Mouse (Mus musculus) gonadal fat pad, adult 2 months (tissue): ENCODE measurements around the gene Pde4d. TPM values are rescaled to one million over a fixed set of nuclear protein-coding genes. Genes with fewer than 3 reads are reported as not detected.

ENCODE experiments used
- DNase-seq: peaks from one replicate; pipeline ENCODE4 v3.0.0-alpha.2; 2012; ENCODE audit warnings: low read depth
- polyA plus RNA-seq: library from polyadenylated mRNA; depleted of rRNA; stranded (reverse); fragments of >200 nt; gene quantifications from 2 replicates; pipeline ENCODE4 v1.2.3, GENCODE M21; 2012

Pde4d gene
- polyA plus RNA-seq, 1 experiment: 10.0 TPM

GRCm38 (mm10) chr13:108998739-108999138, 549.0 kb downstream of the Pde4d start:
- DNase-seq: no peak

- no peak for DNase-seq
Measured at GRCm38 (mm10) chr13:109024703-109025102, 575.0 kb downstream of the Pde4d start.

GRCm38 (mm10) chr13:109047126-109047525, 597.4 kb downstream of the Pde4d start:
- DNase-seq: no peak

GRCm38 (mm10) chr13:109052805-109053204, 603.1 kb downstream of the Pde4d start:
- no peak for DNase-seq

- DNase-seq: no peak
Measured at GRCm38 (mm10) chr13:109053242-109054018, 603.7 kb downstream of the Pde4d start.

- no peak for DNase-seq
Measured at GRCm38 (mm10) chr13:109058045-109058444, 608.3 kb downstream of the Pde4d start.

GRCm38 (mm10) chr13:109066581-109067159, 616.9 kb downstream of the Pde4d start:
- DNase-seq: no peak

- no peak for DNase-seq
Measured at GRCm38 (mm10) chr13:109068258-109069219, 618.8 kb downstream of the Pde4d start.

- no peak for DNase-seq
Measured at GRCm38 (mm10) chr13:109073371-109073770, 623.6 kb downstream of the Pde4d start.

- no peak for DNase-seq
Measured at GRCm38 (mm10) chr13:109074078-109074477, 624.3 kb downstream of the Pde4d start.

- DNase-seq: no peak
Measured at GRCm38 (mm10) chr13:109092654-109093053, 642.9 kb downstream of the Pde4d start.

GRCm38 (mm10) chr13:109096654-109097053, 646.9 kb downstream of the Pde4d start:
- no peak for DNase-seq

- DNase-seq: no peak
Measured at GRCm38 (mm10) chr13:109116004-109116341, 666.2 kb downstream of the Pde4d start.

GRCm38 (mm10) chr13:109116342-109117201, 666.8 kb downstream of the Pde4d start:
- DNase-seq: no peak

GRCm38 (mm10) chr13:109117210-109117791, 667.6 kb downstream of the Pde4d start:
- no peak for DNase-seq

GRCm38 (mm10) chr13:109118296-109118800, 668.6 kb downstream of the Pde4d start:
- DNase-seq: no peak

GRCm38 (mm10) chr13:109121867-109122266, 672.1 kb downstream of the Pde4d start:
- DNase-seq: no peak

- no peak for DNase-seq
Measured at GRCm38 (mm10) chr13:109136405-109136804, 686.7 kb downstream of the Pde4d start.

GRCm38 (mm10) chr13:109158703-109159102, 709.0 kb downstream of the Pde4d start:
- no peak for DNase-seq

GRCm38 (mm10) chr13:109168556-109169334, 719.0 kb downstream of the Pde4d start:
- DNase-seq: no peak
